Mouse (Mus musculus) T-helper 17 cell (primary cell): ENCODE results near the gene Smchd1.

Experiments
- in situ Hi-C, 2 experiments: fragments of 300-600 bp; cut with MboI, MseI; formaldehyde crosslinking; loops; 1 replicate in 1 of 2; 2 replicates in 1 of 2; pipeline ENCODE4 v1.15.1; 2025; ENCODE audit warnings: high pct_unique_total_duplicates in 2 of 2

Gene Smchd1

DNA sequence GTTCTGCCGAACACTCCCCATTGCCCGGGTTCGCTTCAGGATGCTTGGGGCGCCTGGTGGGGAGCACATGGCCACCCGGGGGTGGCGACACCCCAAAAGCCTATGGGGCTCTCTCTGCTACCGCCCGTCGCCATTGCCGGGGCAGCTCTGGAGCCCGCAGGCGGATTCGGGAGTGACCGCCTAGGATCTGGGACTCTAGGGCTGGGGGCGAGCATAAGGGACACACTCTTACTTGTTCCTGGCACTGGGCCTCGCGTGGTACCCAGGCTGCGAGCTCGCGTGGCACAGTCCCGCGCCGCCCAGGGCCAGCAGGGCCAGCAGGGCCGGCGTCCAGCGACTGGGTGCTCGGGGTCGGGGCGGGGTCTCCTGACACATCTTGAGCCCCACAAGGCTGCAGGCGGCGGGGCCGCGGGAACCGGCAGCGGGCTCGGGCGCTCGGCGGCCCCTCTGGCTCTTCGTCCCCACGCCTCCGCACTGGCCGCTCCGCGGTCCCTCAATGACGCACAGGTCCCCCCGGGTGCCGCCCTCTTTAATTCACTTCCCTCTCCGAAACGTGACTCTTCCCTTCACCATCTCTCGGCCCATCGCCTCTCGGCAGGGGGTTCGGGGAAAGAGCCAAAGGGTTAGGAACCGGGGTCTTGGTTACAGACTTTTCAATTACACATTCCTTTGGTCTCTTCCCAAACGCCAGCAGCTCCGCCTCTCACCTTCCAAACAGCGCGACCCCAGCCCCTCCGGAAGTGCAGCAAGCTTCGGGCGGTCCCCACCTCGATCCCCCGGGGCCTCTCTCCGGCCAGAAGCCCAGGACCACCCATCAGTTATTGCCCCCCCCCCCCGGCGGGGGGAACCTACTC lies 164.4 kb downstream of the Smchd1 start:
- in situ Hi-C loops, result no loop called here

DNA sequence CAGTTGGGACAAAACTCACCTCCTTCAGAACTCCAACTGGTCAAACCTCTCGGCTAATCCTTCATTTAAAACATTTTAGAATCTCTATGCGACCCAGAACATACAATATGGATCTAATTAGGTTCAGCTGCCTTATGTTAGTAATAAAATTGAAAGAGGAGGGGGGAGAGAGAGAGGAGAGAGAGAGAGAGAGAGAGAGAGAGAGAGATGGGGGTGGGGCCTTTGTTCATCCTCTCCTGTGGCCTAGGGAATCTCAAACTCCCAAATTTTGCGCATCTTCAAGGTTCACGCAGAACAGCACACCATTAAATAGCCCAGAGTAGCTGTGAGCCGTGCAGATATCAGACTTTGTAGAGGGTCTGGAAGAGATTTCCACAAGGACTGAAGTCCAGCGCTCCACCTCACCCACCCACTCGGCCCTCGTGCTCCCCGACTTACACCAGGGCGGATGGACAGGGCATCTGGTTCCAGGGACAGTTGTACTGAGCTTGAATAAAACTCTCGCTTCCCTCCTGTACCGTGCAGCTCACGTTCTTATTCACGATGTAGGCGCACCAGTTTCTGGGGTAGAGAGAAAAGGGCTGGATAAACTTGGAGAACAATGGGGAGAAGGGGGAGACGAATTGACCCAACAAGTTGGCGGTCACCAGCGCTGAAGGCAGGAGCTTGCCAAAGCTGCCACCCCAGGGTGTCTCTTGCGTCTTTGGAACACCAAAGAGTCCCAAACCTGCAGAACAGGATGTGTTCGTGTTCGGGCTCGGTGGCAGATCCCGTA lies 165.2 kb downstream of the Smchd1 start:
- in situ Hi-C loops, result loop anchor here in 1 of 2 experiments (10.0 kb wide), 1 partner anchor 625 kb away; no protein-coding TSS in a partner anchor

DNA sequence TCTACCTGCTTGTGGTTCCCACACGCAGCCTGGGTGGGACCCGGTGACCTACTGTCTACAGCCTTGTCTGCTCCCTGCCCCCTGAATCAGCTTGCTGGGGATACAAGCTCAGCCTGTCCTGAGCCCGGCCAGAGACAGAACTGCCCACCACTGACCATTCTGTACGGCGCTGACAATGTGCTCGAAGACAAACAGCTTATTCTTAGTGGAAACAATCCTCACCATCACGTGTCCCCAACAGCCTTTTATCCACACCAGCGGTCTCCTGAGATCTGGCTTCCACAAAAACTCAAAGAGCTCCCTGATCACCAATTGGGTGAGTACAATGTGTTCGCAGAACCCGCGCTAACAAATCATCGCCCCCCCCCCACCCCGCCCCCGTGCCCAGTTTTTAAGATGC lies 166.0 kb downstream of the Smchd1 start:
- in situ Hi-C loops, result loop anchor here in 1 of 2 experiments (10.0 kb wide), 1 partner anchor 624 kb away; no protein-coding TSS in a partner anchor

DNA sequence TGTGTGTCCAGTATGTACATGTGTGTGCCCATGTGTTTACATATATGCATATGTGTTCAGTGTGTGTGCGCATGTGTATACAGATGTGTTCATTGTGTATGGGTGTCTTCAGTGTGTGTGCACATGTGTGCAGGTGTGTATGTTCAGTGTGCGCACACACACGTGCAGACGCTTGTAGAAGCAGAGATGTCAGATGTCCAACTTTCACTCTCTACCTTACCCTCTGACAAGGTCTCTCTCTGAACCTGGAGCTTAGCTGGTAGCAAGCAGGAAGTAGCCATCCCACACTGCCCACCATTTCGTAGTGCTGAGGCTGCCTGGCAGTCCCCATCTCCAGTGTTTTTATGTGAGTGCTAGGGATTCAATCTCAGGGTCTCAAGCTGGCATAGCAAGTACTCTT lies 166.8 kb downstream of the Smchd1 start:
- in situ Hi-C loops, result loop anchor here in 1 of 2 experiments (10.0 kb wide), 1 partner anchor 623 kb away; no protein-coding TSS in a partner anchor

DNA sequence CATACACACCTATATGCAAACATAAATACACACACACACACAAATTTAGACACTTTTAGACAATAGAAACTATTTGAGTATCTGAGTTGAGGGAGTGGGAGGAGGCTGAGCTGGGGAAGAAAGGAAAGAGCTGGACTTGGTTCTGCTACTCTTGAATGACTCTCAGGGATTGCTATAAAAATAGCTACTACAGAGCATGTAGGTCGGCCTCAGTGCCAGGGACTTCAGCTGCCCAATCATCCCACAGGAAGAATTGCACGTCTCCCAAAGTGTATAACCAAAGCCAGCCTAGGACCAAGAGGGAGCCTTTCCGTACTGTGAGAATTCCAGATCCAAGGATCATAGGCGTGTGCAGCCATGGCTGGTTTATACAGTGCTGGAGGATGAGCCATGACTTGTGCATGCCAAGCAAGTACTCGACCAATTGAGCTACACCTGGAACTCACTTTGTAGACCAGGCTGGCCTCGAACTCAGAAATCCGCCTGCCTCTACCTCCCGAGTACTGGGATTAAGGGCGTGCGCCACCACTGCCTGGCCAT lies 167.8 kb downstream of the Smchd1 start:
- in situ Hi-C loops, result loop anchor here in 1 of 2 experiments (10.0 kb wide), 1 partner anchor 623 kb away; no protein-coding TSS in a partner anchor

DNA sequence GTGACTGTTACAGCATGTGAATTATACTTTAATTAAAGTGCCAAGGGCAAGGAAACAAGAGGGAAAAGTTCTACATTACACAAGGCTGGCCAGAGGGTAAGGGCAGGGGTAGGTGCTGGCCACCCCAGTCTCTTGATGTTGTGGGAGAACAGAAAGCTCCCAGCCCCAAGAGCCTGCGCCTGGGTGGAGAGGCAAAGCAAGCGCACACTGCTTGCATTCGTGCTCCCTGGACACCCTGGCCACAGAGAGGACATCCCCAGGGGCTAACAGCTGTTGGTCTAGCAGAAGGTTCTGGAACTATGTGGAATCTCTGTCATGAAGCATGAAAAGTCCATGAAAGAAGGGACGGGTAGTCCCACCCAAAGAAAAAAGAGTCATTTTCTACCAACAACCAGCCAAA lies 168.4 kb downstream of the Smchd1 start:
- in situ Hi-C loops, result loop anchor here in 1 of 2 experiments (10.0 kb wide), 1 partner anchor 622 kb away; no protein-coding TSS in a partner anchor

DNA sequence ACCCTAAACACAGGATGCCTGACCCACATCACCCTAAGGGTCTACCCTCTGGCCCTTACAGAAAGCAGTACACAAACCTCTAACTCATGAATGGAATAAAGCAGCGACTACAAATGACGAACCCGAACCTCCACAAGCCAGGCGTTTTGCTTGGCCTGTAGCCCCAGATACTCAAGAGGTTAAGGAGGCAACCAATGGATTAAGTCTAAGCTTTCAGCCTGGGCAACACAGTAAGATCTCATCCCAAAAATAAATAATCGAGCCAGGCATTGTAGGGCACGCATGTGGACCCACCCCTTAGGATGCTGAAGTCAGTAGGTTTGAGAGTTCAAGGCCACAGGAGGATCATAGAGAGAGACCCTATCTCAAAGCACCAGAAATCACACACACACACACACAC lies 169.1 kb downstream of the Smchd1 start:
- in situ Hi-C loops, result loop anchor here in 1 of 2 experiments (10.0 kb wide), 1 partner anchor 621 kb away; no protein-coding TSS in a partner anchor

DNA sequence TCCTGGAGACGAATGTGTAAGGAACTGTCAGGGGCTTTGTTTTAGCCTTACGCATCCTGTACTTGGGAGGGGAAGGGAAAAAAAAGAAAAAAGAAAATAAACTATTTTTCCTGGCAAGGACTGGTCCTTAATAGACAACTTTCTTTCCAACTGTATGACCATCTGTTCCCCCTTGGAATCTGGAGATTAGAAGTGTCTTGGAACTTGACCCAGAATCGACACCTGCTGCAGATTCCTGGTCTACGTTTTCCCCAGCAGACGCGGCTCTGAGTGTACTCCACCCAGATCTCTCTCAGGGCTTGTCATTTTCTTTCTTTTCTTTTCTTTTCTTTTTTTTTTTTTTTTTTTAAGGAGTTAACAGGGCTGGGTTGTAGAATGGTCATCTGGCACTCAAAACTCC lies 171.7 kb downstream of the Smchd1 start:
- in situ Hi-C loops, result loop anchor here in 1 of 2 experiments (10.0 kb wide), 1 partner anchor 619 kb away; no protein-coding TSS in a partner anchor

DNA sequence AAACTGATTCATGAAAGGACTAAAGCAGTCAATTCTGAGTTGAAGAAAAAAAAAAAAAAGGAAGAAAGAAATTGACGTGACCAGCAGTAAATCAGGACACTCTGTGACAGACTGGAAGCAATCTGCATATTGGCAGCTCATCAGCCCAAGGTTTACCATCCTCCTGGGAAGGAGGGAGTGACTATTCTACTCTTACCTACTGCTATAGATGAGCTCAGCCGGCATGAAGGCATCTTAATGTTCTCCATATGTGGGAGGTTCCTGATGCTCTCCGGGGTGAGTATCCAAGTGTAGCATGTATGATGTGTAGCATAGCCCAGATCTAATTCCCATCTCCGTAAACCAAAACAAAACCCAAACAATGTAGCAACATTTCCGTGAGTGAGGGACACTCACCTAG lies 173.7 kb downstream of the Smchd1 start:
- in situ Hi-C loops, result loop anchor here in 1 of 2 experiments (10.0 kb wide), 1 partner anchor 617 kb away; no protein-coding TSS in a partner anchor

DNA sequence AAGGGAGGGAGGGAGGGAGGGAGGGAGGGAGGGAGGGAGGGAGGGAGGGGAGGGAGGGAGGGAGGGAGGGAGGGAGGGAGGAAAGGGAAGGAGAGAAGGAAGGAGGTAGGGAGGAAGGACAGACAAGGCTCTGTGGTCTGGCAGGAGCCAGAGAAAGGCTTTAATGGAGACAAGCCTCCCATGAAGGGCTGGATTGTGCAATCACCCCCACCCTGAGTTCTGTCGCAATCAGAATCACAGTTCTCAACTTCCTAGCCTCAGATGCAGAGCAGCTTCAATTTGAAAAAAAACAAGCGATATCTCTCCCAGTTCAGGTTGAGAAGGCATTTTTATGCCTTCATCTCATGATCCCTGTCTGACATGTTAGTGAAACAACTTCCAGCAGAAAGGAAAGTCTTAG lies 174.8 kb downstream of the Smchd1 start:
- in situ Hi-C loops, result loop anchor here in 1 of 2 experiments (10.0 kb wide), 1 partner anchor 616 kb away; no protein-coding TSS in a partner anchor

DNA sequence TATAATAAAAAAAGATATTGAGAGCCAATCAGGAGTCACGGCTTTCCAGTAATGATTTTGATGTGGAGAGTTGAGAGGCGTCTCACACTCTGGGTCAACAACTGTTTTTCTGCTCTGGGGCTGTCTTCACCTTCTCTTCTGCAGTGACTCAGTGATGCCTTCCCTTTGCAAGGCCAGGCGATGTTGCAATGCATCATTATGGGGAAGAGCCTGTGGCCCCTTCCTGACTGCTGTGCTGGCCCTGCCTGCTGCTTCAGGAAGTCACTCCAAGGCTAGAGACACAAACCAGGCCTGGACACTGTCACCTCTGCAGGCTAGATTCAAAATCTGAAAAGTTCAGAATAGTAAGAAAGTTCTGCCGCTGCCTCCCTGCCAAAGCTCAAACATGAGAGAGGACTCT lies 175.3 kb downstream of the Smchd1 start:
- in situ Hi-C loops, result loop anchor here in 1 of 2 experiments (5.0 to 10.0 kb wide), 2 partner anchors 88 to 615 kb away; no protein-coding TSS in a partner anchor

DNA sequence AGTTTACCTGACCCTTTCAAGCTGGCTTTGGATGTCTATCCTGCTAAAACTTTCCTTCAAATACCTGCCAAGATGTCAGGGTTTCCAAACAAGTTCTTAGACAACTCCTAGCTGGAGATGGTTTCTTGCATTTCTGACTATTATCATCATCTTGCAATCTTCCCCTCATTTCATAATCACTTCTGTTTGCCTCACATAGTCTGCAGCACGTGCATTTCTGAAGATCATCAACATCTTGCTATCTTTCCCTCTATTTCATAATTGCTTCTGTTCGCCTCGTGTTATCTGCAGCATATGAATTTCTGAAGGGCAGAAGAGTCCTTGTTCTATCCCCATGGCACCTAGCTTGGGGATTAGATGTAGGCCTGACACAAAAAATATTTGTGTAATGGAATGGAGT lies 180.6 kb downstream of the Smchd1 start:
- in situ Hi-C loops, result no loop called here
